Mouse (Mus musculus): ENCODE measurements around the gene Eif2s1.

- no peak for TF ChIP-seq POLR2A (IDR thresholded peaks at IDR 0.05; ENCODE audit: low read depth, low read length)
- TF ChIP-seq CTCF (IDR thresholded peaks at IDR 0.05; ENCODE audit: extremely low read depth, insufficient read depth, insufficient read length, insufficient replicate concordance) = no peak
Observed at GRCm38 (mm10) chr12:78842429-78842828, 19.2 kb upstream of the Eif2s1 start.
